Mouse (Mus musculus) liver, embryonic 14.5 days (tissue): ENCODE results near the gene Asnsd1. TPM values are rescaled to one million over a fixed set of nuclear protein-coding genes. Genes with fewer than 3 reads are reported as not detected.

ENCODE experiments used
- ATAC-seq: fragments of 200-750 bp; cut with Nextera tagmentation; 2 replicates; pipeline ENCODE4 v1.8.0; 2017; ENCODE audit warnings: moderate number of reproducible peaks, mild to moderate bottlenecking, moderate library complexity; ENCODE audit not compliant: insufficient read depth
- DNase-seq, 3 experiments: peaks; one replicate each; pipeline ENCODE4 v3.0.0-alpha.2; 2012 to 2013; ENCODE audit warnings: low read depth in 3 of 3, low spot score in 3 of 3
- H3K27ac ChIP-seq: fragments of 300-500 bp; sonication (generic); 2 replicates; pipeline ENCODE4 v1.5.1; 2014; ENCODE audit warnings: moderate library complexity, mild to moderate bottlenecking, control low read depth, inconsistent platforms
- H3K27me3 ChIP-seq: fragments of 300-500 bp; sonication (generic); 2 replicates; pipeline ENCODE4 v1.6.1; 2014; ENCODE audit warnings: mild to moderate bottlenecking, low read length, moderate library complexity; ENCODE audit not compliant: control insufficient read depth, insufficient read depth
- H3K36me3 ChIP-seq: fragments of 300-500 bp; sonication (generic); replicated peaks from 2 replicates; pipeline ENCODE4 v1.6.1; 2014; ENCODE audit warnings: low read depth; ENCODE audit not compliant: control insufficient read depth, insufficient read depth
- H3K4me1 ChIP-seq, 2 experiments: fragments of 200-500 bp in 1 of 2; fragments of 300-500 bp in 1 of 2; sonication (generic) in 1 of 2; replicated peaks; 2 replicates each; pipeline ENCODE4 v1.6.1; 2012 to 2014; ENCODE audit warnings: antibody characterized with exemption in 1 of 2, inconsistent platforms in 1 of 2, low read length in 1 of 2; ENCODE audit not compliant: control insufficient read depth in 2 of 2, insufficient read depth in 2 of 2
- H3K4me2 ChIP-seq: fragments of 300-500 bp; sonication (generic); 2 replicates; pipeline ENCODE4 v1.6.1; 2014; ENCODE audit warnings: low read depth, mild to moderate bottlenecking, control low read depth, moderate library complexity
- H3K4me3 ChIP-seq, 2 experiments: fragments of 200-500 bp in 1 of 2; fragments of 300-500 bp in 1 of 2; sonication (generic) in 1 of 2; 2 replicates each; pipeline ENCODE4 v1.5.1; 2012 to 2014; ENCODE audit warnings: low read depth in 2 of 2, low read length in 2 of 2, mild to moderate bottlenecking in 2 of 2, control low read depth in 1 of 2, inconsistent platforms in 1 of 2, moderate library complexity in 1 of 2; ENCODE audit not compliant: insufficient read depth in 1 of 2
- H3K9ac ChIP-seq: fragments of 300-500 bp; sonication (generic); replicated peaks from 2 replicates; pipeline ENCODE4 v1.6.1; 2014; ENCODE audit warnings: mild to moderate bottlenecking, control low read depth, moderate library complexity
- H3K9me3 ChIP-seq: fragments of 300-500 bp; sonication (generic); 2 replicates; pipeline ENCODE4 v1.6.1; 2016; ENCODE audit warnings: low read length, mixed read lengths; ENCODE audit not compliant: control insufficient read depth
- CTCF ChIP-seq: IDR thresholded peaks from 2 replicates; pipeline ENCODE4 v1.5.1; 2016; ENCODE audit warnings: antibody characterized with exemption, low read depth, control low read depth
- EP300 ChIP-seq: IDR thresholded peaks from 2 replicates; pipeline ENCODE4 v1.6.1; 2016; ENCODE audit warnings: antibody characterized with exemption, low read depth
- WGBS: fragments of 180-500 bp; shearing (Covaris S2); extraction: QIAGEN DNeasy Blood & Tissue Kit; methylation state at CpG from one replicate; pipeline ENCODE4 v1.1.7; 2014; ENCODE audit not compliant: insufficient replicate concordance; 5-methylcytosine and 5-hydroxymethylcytosine counted together
- polyA plus RNA-seq, 2 experiments: library from polyadenylated mRNA; depleted of rRNA in 1 of 2; stranded (reverse) in 1 of 2; unstranded in 1 of 2; fragments of >200 nt; fragmentation: Nextera tagmentation in 1 of 2; extraction: Ambion mirVana in 1 of 2; gene quantifications; 2 replicates each; pipeline versions ENCODE4 v1.2.1 to v1.2.3; 2012 to 2014

Asnsd1 gene
- polyA plus RNA-seq, 2 experiments: 20.9 to 59.0 TPM

DNA sequence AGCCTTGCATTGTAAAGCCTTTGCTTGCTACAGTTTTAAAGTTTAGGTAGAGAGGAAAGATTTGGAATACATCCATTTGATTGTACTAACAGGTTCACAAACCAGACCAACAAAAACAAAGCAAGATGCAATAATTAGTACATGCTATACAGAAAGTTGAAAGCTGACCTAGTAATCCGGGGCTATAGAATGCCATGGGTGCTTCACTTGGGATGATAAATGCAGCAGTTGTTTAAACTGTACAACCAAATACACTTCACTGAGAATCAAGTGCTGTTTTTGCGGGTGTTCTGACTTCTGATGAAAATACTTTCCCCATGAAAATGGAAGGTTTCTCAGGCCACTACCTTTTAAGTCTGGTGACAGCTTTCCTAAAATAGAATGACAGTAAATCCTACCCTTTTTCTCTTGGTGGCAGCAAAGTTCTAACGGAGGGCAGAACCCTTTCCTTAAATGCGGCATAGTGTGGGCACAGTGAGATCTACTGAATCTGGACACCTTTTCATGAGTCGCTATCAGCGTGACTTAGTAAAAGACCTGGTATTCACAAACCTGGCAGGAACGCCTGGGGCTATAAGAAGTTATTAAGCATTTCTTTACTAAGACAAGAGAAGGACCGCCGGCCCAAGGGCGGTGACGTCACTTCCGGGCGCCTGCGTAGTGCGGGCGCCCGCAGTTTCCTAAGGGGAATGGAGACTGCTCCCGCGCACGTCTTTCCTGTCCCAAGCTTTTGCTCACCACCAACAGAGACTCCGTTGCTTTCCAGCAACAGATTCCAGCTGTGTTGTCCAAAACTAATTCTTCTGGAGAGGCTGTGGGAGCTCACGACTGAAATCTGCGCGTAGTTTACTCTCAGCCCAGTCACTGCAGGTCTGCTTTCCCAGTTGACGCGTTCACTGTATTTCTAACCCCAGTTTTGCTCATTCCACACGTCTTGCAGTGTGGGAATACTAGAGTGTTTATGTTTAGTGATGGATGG lies 39.3 kb downstream of the Asnsd1 start, which contains the start of gene Osgepl1:
Gene Osgepl1 (plus strand): TSS at position 636 of the 979 bp plus-strand sequence.
- H3K4me2 ChIP-seq: peak within 1 kb of the TSS; percentile 84
- H3K36me3 ChIP-seq: peaks cover 5% of the 10 kb centered on the region
- ATAC-seq (peak; percentile 94), DNase-seq (peak; percentile 65 to 76 (median 68))
- 2% methylated on average over 27 of the region's 27 CpGs for WGBS
- H3K9me3 ChIP-seq: no peaks in the 10 kb centered on the region
- peak; percentile 39; the same call in 1 of the 2 replicates for TF ChIP-seq CTCF
- no peak for TF ChIP-seq EP300
- H3K9ac ChIP-seq: peak within 1 kb of the TSS; percentile 88
- peaks cover 0 to 4% of the 10 kb centered on the region in 2 experiments; a peak in 2 of 4 replicates for H3K4me1 ChIP-seq
- H3K27ac ChIP-seq: peak within 1 kb of the TSS; percentile 86
- H3K27me3 ChIP-seq: no peaks in the 10 kb centered on the region
- peak within 1 kb of the TSS; percentile 81 to 99 for H3K4me3 ChIP-seq

- H3K9ac ChIP-seq: no peak overlapping the region
- H3K4me1 ChIP-seq: peaks cover 5 to 6% of the 10 kb centered on the region in 2 experiments
- TF ChIP-seq EP300: no peak
- no peak overlapping the region for H3K4me2 ChIP-seq
- H3K27me3 ChIP-seq: no peaks in the 10 kb centered on the region
- H3K27ac ChIP-seq: no peak overlapping the region
- no peaks in the 10 kb centered on the region; the same call in none of the 2 replicates for H3K36me3 ChIP-seq
- ATAC-seq (no peak), DNase-seq (no peak)
- WGBS: 68% methylated on average over 4 of the region's 4 CpGs
- H3K4me3 ChIP-seq: no peak overlapping the region
- no peaks in the 10 kb centered on the region for H3K9me3 ChIP-seq
These were observed 52.0 kb downstream of the Asnsd1 start for GRCm38 (mm10) chr1:53300506-53300905.

- TF ChIP-seq EP300 (no peak), CTCF (peak; percentile 45)
- peak within 1 kb of the TSS; percentile 86 for H3K27ac ChIP-seq
- peak within 1 kb of the TSS; percentile 82 to 89 for H3K4me3 ChIP-seq
- H3K9ac ChIP-seq: peak within 1 kb of the TSS; percentile 83
- H3K4me2 ChIP-seq: peak within 1 kb of the TSS; percentile 72
- WGBS: under 1% methylated on average over 66 of the region's 66 CpGs
- peak; percentile 87 to 89 (median 88) for DNase-seq
- peak; percentile 100 for ATAC-seq
- H3K27me3 ChIP-seq: no peaks in the 10 kb centered on the region
- H3K9me3 ChIP-seq: no peaks in the 10 kb centered on the region
- H3K36me3 ChIP-seq: no peaks in the 10 kb centered on the region; the same call in none of the 2 replicates
- H3K4me1 ChIP-seq: peaks cover 5 to 6% of the 10 kb centered on the region in 2 experiments
These were observed 55.8 kb downstream of the Asnsd1 start, which contains the start of the genes Pms1, Ormdl1 and Gm28778 for GRCm38 (mm10) chr1:53296581-53297383. Gene Pms1, minus strand, starts transcription at chr1:53297018. Gene Ormdl1, plus strand, starts transcription at chr1:53297095. Gene Gm28778, plus strand, starts transcription at chr1:53297111.

Other genes starting within 250 kb of the Asnsd1 start
- not detected in 2 replicates for gene 1700019A02Rik, start 165.1 kb downstream of the Asnsd1 start, polyA plus RNA-seq (2012; rRNA removed)
- not detected in 2 replicates for gene 1700019A02Rik, start 165.1 kb downstream of the Asnsd1 start, polyA plus RNA-seq (2014; fragmentation: Nextera tagmentation; extraction: Ambion mirVana)
- 1.8 and 3.1 TPM in 2 replicates for gene Pms1, start 55.7 kb downstream of the Asnsd1 start, polyA plus RNA-seq (2012; rRNA removed)
- gene Pms1, start 55.7 kb downstream of the Asnsd1 start, polyA plus RNA-seq (2014; fragmentation: Nextera tagmentation; extraction: Ambion mirVana): 7.8 and 8.2 TPM in 2 replicates
- gene Ormdl1, start 55.7 kb downstream of the Asnsd1 start, polyA plus RNA-seq (2012; rRNA removed): 8.1 and 13.7 TPM in 2 replicates
- 34.1 and 35.0 TPM in 2 replicates for gene Ormdl1, start 55.7 kb downstream of the Asnsd1 start, polyA plus RNA-seq (2014; fragmentation: Nextera tagmentation; extraction: Ambion mirVana)
- gene Gm28778, start 55.6 kb downstream of the Asnsd1 start, polyA plus RNA-seq (2012; rRNA removed): not detected in 2 replicates
- not detected in 2 replicates for gene Gm28778, start 55.6 kb downstream of the Asnsd1 start, polyA plus RNA-seq (2014; fragmentation: Nextera tagmentation; extraction: Ambion mirVana)
- gene Osgepl1, start 39.1 kb downstream of the Asnsd1 start, polyA plus RNA-seq (2012; rRNA removed): 7.8 and 12.9 TPM in 2 replicates
- 27.9 and 28.0 TPM in 2 replicates for gene Osgepl1, start 39.1 kb downstream of the Asnsd1 start, polyA plus RNA-seq (2014; fragmentation: Nextera tagmentation; extraction: Ambion mirVana)
- not detected in 2 replicates for gene Asdurf, start 133 bp downstream of the Asnsd1 start, polyA plus RNA-seq (2012; rRNA removed)
- 4.6 TPM in 1 of 2 replicates, not detected in the other for gene Asdurf, start 133 bp downstream of the Asnsd1 start, polyA plus RNA-seq (2014; fragmentation: Nextera tagmentation; extraction: Ambion mirVana)
- 0.02 and 0.03 TPM in 2 replicates for gene Gm28551, start 85 bp downstream of the Asnsd1 start, polyA plus RNA-seq (2012; rRNA removed)
- gene Gm28551, start 85 bp downstream of the Asnsd1 start, polyA plus RNA-seq (2014; fragmentation: Nextera tagmentation; extraction: Ambion mirVana): 0.19 and 0.28 TPM in 2 replicates